Mouse (Mus musculus) Muller cell, postnatal 12 days (primary cell): ENCODE results near the gene Olfr658.

ENCODE experiments used
- DNase-seq: peaks from one replicate; pipeline ENCODE4 v3.0.0-alpha.2; 2015; ENCODE audit errors: inconsistent ontology term

The Olfr658 gene

DNA sequence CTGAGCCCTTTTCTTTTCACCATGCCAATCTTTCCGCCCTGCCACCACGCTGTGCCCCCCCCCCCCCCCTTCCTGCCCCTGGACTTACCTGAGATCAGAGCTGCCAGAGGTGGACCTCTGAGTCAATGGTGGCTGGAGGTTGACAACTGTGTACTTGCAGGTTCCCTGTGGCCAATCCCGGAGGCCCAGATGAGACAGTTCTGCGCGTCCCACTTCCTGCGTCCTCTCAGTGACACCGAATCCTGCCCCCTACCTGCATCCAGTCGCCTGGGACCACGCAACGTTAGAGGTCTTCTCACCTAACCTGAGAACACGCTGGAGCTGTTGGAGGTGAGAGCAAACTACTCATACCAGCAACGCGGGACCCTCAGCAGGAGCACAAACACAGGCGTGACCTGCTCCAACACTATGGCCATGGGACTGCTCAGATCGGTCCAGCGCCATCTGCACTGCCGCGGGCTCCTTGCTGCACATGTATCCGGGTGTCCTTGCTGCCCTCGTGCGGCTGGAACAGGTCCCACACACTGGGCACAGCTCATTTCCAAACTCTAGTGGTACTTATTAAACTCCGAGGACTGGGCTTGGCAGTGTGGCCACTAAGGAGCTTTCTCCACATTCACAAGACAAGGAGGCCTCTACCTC is at the start of gene Olfr658:
Gene Olfr658, minus strand, starts transcription at position 465 of the 642 bp plus-strand sequence.
- DNase-seq, result peak; percentile 22

DNA sequence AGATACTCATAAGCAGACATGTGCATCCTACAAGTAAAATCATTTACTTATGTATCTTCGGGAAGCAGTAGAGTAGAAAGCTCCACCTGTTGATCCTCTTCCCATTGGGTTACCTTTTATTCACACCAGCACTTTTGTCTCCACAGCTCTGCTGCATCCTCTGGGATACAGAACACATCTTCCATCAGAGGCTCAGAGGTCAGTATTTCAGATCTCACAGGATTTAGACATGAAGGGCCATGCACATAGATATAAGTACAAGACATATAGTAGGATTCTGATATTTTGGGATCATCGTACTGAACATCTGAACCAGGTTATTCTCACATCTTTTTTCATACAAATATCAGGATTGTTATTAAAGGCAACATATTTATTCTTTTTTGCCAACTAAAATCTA is 39.1 kb upstream of the Olfr658 start, which contains the start of gene Olfr661:
Gene Olfr661, plus strand, starts transcription at position 301 of the 400 bp plus-strand sequence.
- no peak for DNase-seq

DNA sequence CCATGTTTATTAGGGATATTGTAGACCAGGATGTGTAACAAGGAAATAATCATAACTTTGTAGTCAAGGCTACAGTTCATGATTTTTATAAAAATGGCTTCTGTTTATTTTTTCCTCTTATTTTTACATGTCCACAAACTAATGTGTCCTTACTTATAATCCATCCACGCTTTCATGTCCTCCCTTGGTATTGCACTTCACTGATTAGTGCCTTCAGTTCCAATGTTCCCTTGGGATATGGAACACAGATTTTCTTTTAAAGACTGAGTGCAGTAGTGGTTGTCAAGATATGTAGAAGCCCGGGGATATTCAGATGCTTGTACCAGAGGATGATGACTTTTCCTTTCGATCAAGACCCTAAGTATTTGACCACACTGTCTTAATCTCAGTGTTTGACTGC is 19.3 kb upstream of the Olfr658 start, which contains the start of gene Olfr659:
Gene Olfr659, plus strand, starts transcription at position 301 of the 400 bp plus-strand sequence.
- no peak for DNase-seq

DNA sequence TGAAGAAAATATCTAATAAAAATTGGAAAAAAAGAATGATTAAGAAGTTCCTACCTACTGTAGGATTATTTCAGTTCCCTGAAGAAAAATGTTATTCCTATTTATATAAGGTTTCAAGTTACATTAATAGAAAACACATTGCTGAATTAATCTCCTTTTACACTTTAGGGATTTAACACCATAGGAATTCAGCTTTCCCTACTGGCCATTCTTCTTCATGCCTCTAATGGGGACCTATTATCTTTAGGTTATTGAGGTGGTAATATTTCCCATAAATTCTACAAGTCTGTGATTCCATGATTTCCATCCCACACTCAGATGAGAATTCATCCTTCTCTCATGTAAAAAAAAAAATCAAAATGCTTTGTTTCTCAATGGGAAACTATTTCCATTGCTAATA is 22.6 kb downstream of the Olfr658 start, which contains the start of gene Olfr657:
Gene Olfr657, plus strand, starts transcription at position 301 of the 400 bp plus-strand sequence.
- DNase-seq, result no peak

DNA sequence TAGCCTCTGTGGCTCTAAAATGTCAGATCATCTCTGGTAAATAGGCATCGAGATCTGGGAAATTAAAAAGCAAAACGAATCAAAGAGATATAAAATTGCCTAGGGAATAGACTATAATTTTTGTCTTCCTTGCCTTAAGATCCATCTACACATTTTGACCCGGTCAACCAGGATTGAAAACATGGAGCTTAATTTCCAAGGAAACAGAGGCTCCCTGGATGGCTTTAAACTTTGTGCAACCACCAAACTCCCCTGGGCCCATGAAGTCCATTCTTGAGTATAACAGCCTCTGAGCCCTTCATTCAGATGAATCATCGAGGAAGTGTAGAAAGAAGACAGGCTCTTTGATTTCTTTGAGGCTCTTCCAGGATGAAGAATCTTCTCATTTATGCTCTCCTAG is 33.5 kb downstream of the Olfr658 start, which contains the start of gene Olfr656:
Gene Olfr656, plus strand, starts transcription at position 301 of the 400 bp plus-strand sequence.
- DNase-seq, result no peak

DNA sequence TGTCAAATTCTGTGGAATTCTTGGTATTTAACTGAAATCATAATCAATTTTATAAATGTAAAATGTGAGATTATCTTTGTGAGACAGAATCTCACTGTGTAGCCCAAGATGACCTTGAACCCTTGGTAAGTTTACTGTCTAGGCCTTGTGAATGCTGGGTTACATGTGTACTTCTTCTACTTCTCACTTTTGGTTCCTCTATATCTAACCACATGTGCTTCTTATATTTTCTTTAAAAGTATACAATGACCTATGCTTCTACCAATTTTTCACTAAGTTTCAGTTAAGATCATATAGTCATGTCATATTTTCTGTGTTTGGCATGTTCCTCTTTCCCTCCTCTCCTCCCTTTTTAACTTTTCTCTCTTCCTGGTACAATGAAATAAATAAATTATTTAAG is 42.4 kb downstream of the Olfr658 start:
- DNase-seq, result no peak

DNA sequence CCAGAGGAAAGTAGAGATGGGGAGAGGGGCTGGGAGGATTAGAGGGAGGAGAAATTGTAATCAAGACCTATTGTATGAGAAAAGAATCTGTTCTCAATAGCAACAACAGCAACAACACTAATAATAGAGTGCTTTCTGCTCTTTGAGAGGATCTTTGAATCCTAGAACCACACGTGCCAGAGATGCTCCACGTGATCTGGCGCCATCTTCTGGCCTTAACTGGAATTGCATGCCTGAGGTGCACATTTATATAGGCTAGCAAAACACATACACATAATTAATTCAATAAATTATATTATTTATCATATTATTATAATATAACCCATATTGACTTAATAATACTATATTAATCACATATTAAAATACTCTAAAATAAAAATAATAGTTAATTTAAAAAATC is 43.9 kb downstream of the Olfr658 start:
- no peak for DNase-seq

DNA sequence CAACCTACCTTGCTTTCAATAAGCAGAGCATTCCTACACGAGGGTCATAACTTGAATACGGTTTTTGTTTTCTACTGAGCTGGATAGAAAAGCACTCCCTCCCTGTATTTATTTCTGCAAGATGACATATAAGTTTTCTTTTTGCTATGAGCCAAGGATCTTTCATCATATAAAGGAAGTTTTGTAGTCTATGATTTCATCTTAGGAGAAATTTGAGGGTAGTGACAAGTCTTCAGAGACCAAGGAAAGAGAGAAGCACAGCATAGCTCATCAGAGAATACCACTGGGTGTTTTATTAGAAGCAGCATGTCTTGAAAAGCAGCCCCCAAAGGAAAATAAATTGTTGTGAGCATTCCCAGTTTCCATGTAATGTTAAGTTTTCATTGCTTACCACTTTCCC is 45.4 kb downstream of the Olfr658 start, which contains the start of gene Olfr655:
Gene Olfr655, minus strand, starts transcription at position 101 of the 400 bp plus-strand sequence.
- no peak for DNase-seq
